Mouse (Mus musculus): ENCODE data around the gene Rab11fip3. TPM values are rescaled to one million over a fixed set of nuclear protein-coding genes. Genes with fewer than 3 reads are reported as not detected.
"Not testable (repeated sequence)": the region's sequence is repeated elsewhere in the genome, so short reads cannot be mapped to it uniquely, and the experiment has no call there.

Rab11fip3 gene
- polyA plus RNA-seq, 1 experiment from 2014 or later, result 29.5 TPM

GRCm38 (mm10) chr17:26111722-26112121, 42.4 kb upstream of the Rab11fip3 start:
- DNase-seq (ENCODE audit: low spot score) (no peak), ATAC-seq (ENCODE audit: low FRiP score) (no peak)
- Histone ChIP-seq H3K27ac (no peak overlapping the region), H3K4me2 (replicated peaks) (no peak overlapping the region), H3K27me3 (ENCODE audit: control insufficient read depth, insufficient read depth, low read length) (peaks cover 50% of the 10 kb centered on the region), H3K36me3 (replicated peaks; ENCODE audit: control insufficient read depth, insufficient read depth) (no peaks in the 10 kb centered on the region), H3K4me3 (replicated peaks; ENCODE audit: low read length) (no peak overlapping the region), H3K4me1 (replicated peaks; ENCODE audit: control insufficient read depth, insufficient read depth, low read length) (peaks cover 5% of the 10 kb centered on the region; the same call in 1 of the 2 replicates), H3K9ac (no peak overlapping the region), H3K9me3 (ENCODE audit: control insufficient read depth, low read length) (no peaks in the 10 kb centered on the region)
- 24% methylated on average over 4 of the region's 4 CpGs for WGBS

- WGBS, result 0% methylated on average over 4 of the region's 4 CpGs
- ATAC-seq (ENCODE audit: low FRiP score) (no peak), DNase-seq (ENCODE audit: low spot score) (no peak)
- Histone ChIP-seq H3K4me1 (replicated peaks; ENCODE audit: control insufficient read depth, insufficient read depth, low read length) (peaks cover 5% of the 10 kb centered on the region; the same call in 1 of the 2 replicates), H3K9me3 (ENCODE audit: control insufficient read depth, low read length) (no peaks in the 10 kb centered on the region), H3K4me2 (replicated peaks) (no peak overlapping the region), H3K4me3 (replicated peaks; ENCODE audit: low read length) (no peak overlapping the region), H3K27ac (no peak overlapping the region), H3K27me3 (ENCODE audit: control insufficient read depth, insufficient read depth, low read length) (peaks cover 45% of the 10 kb centered on the region), H3K36me3 (replicated peaks; ENCODE audit: control insufficient read depth, insufficient read depth) (no peaks in the 10 kb centered on the region), H3K9ac (no peak overlapping the region)
Measured at GRCm38 (mm10) chr17:26111024-26111423, 41.7 kb upstream of the Rab11fip3 start.

GRCm38 (mm10) chr17:26110156-26110555, 40.8 kb upstream of the Rab11fip3 start:
- H3K27ac ChIP-seq, result no peak overlapping the region
- no peak overlapping the region for H3K4me2 ChIP-seq (replicated peaks)
- no peak overlapping the region for H3K9ac ChIP-seq
- peaks cover 37% of the 10 kb centered on the region for H3K27me3 ChIP-seq (ENCODE audit: control insufficient read depth, insufficient read depth, low read length)
- H3K4me3 ChIP-seq (replicated peaks; ENCODE audit: low read length), result no peak overlapping the region
- H3K36me3 ChIP-seq (replicated peaks; ENCODE audit: control insufficient read depth, insufficient read depth), result no peaks in the 10 kb centered on the region
- no peak for DNase-seq (ENCODE audit: low spot score)
- H3K4me1 ChIP-seq (replicated peaks; ENCODE audit: control insufficient read depth, insufficient read depth, low read length), result peaks cover 5% of the 10 kb centered on the region; the same call in 1 of the 2 replicates
- no peak for ATAC-seq (ENCODE audit: low FRiP score)
- no peaks in the 10 kb centered on the region for H3K9me3 ChIP-seq (ENCODE audit: control insufficient read depth, low read length)
- 25% methylated on average over 4 of the region's 4 CpGs for WGBS

- H3K4me2 ChIP-seq (replicated peaks), result no peak overlapping the region
- H3K36me3 ChIP-seq (replicated peaks; ENCODE audit: control insufficient read depth, insufficient read depth), result no peaks in the 10 kb centered on the region
- no peak for ATAC-seq (ENCODE audit: low FRiP score)
- DNase-seq (ENCODE audit: low spot score), result no peak
- H3K27me3 ChIP-seq (ENCODE audit: control insufficient read depth, insufficient read depth, low read length), result peaks cover 7% of the 10 kb centered on the region; the same call in 1 of the 2 replicates
- H3K27ac ChIP-seq, result no peak overlapping the region
- H3K4me1 ChIP-seq (replicated peaks; ENCODE audit: control insufficient read depth, insufficient read depth, low read length), result no peaks in the 10 kb centered on the region
- H3K9me3 ChIP-seq (ENCODE audit: control insufficient read depth, low read length), result no peaks in the 10 kb centered on the region
- H3K9ac ChIP-seq, result no peak overlapping the region
- 73% methylated on average over 4 of the region's 4 CpGs for WGBS
- H3K4me3 ChIP-seq (replicated peaks; ENCODE audit: low read length), result no peak overlapping the region
Measured at GRCm38 (mm10) chr17:26105619-26106018, 36.3 kb upstream of the Rab11fip3 start.

GRCm38 (mm10) chr17:26101478-26101877, 32.1 kb upstream of the Rab11fip3 start:
- no peak for ATAC-seq (ENCODE audit: low FRiP score)
- 40% methylated on average over 2 of the region's 4 CpGs for WGBS

GRCm38 (mm10) chr17:26100166-26100565, 30.8 kb upstream of the Rab11fip3 start:
- Histone ChIP-seq H3K4me2 (replicated peaks) (no peak overlapping the region), H3K4me1 (replicated peaks; ENCODE audit: control insufficient read depth, insufficient read depth, low read length) (peaks cover 4% of the 10 kb centered on the region; the same call in 1 of the 2 replicates), H3K4me3 (replicated peaks; ENCODE audit: low read length) (no peak overlapping the region), H3K27ac (no peak overlapping the region), H3K27me3 (ENCODE audit: control insufficient read depth, insufficient read depth, low read length) (no peaks in the 10 kb centered on the region), H3K9me3 (ENCODE audit: control insufficient read depth, low read length) (no peaks in the 10 kb centered on the region), H3K9ac (no peak overlapping the region), H3K36me3 (replicated peaks; ENCODE audit: control insufficient read depth, insufficient read depth) (no peaks in the 10 kb centered on the region)
- WGBS, result 46% methylated on average over 2 of the region's 2 CpGs
- DNase-seq (ENCODE audit: low spot score), result no peak
- no peak for ATAC-seq (ENCODE audit: low FRiP score)

More at GRCm38 (mm10) chr17:26101478-26101877, 32.1 kb upstream of the Rab11fip3 start:
- no peaks in the 10 kb centered on the region for H3K36me3 ChIP-seq (replicated peaks; ENCODE audit: control insufficient read depth, insufficient read depth)
- no peaks in the 10 kb centered on the region for H3K27me3 ChIP-seq (ENCODE audit: control insufficient read depth, insufficient read depth, low read length)
- H3K4me1 ChIP-seq (replicated peaks; ENCODE audit: control insufficient read depth, insufficient read depth, low read length), result no peaks in the 10 kb centered on the region
- H3K9me3 ChIP-seq (ENCODE audit: control insufficient read depth, low read length), result no peaks in the 10 kb centered on the region
- H3K9ac ChIP-seq, result no peak overlapping the region
- no peak overlapping the region for H3K4me2 ChIP-seq (replicated peaks)
- no peak for DNase-seq (ENCODE audit: low spot score)
- H3K27ac ChIP-seq, result no peak overlapping the region
- H3K4me3 ChIP-seq (replicated peaks; ENCODE audit: low read length), result no peak overlapping the region

GRCm38 (mm10) chr17:26099316-26099715, 30.0 kb upstream of the Rab11fip3 start:
- not testable (repeated sequence) for H3K4me3 ChIP-seq (replicated peaks; ENCODE audit: low read length); H3K4me2 ChIP-seq (replicated peaks); H3K9me3 ChIP-seq (ENCODE audit: control insufficient read depth, low read length); H3K27me3 ChIP-seq (ENCODE audit: control insufficient read depth, insufficient read depth, low read length); H3K9ac ChIP-seq; H3K27ac ChIP-seq; H3K36me3 ChIP-seq (replicated peaks; ENCODE audit: control insufficient read depth, insufficient read depth); H3K4me1 ChIP-seq (replicated peaks; ENCODE audit: control insufficient read depth, insufficient read depth, low read length); DNase-seq (ENCODE audit: low spot score); ATAC-seq (ENCODE audit: low FRiP score)
- WGBS, result 60% methylated on average over 3 of the region's 3 CpGs

GRCm38 (mm10) chr17:26098461-26098860, 29.1 kb upstream of the Rab11fip3 start:
- no peak for DNase-seq (ENCODE audit: low spot score)
- no peak for ATAC-seq (ENCODE audit: low FRiP score)
- H3K27me3 ChIP-seq (ENCODE audit: control insufficient read depth, insufficient read depth, low read length), result no peaks in the 10 kb centered on the region
- no peak overlapping the region for H3K4me2 ChIP-seq (replicated peaks)
- WGBS, result 92% methylated on average over 7 of the region's 7 CpGs
- no peaks in the 10 kb centered on the region for H3K9me3 ChIP-seq (ENCODE audit: control insufficient read depth, low read length)
- peaks cover 8% of the 10 kb centered on the region; the same call in 1 of the 2 replicates for H3K4me1 ChIP-seq (replicated peaks; ENCODE audit: control insufficient read depth, insufficient read depth, low read length)
- no peak overlapping the region for H3K27ac ChIP-seq
- no peak overlapping the region for H3K9ac ChIP-seq
- H3K4me3 ChIP-seq (replicated peaks; ENCODE audit: low read length), result no peak overlapping the region
- H3K36me3 ChIP-seq (replicated peaks; ENCODE audit: control insufficient read depth, insufficient read depth), result no peaks in the 10 kb centered on the region

- WGBS, result 3% methylated on average over 47 of the region's 47 CpGs
- peak within 1 kb of the TSS; percentile 82 for H3K9ac ChIP-seq
- peak within 1 kb of the TSS; percentile 56 for H3K4me3 ChIP-seq (replicated peaks; ENCODE audit: low read length)
- H3K4me2 ChIP-seq (replicated peaks), result peak within 1 kb of the TSS; percentile 93
- H3K4me1 ChIP-seq (replicated peaks; ENCODE audit: control insufficient read depth, insufficient read depth, low read length), result peaks cover 8% of the 10 kb centered on the region; the same call in 1 of the 2 replicates
- H3K27ac ChIP-seq, result peak within 1 kb of the TSS; percentile 36
- peak; percentile 67 for DNase-seq (ENCODE audit: low spot score)
- ATAC-seq (ENCODE audit: low FRiP score), result peak; percentile 75; the same call in 1 of the 2 replicates
- H3K36me3 ChIP-seq (replicated peaks; ENCODE audit: control insufficient read depth, insufficient read depth), result no peaks in the 10 kb centered on the region
- H3K9me3 ChIP-seq (ENCODE audit: control insufficient read depth, low read length), result no peaks in the 10 kb centered on the region
- no peaks in the 10 kb centered on the region for H3K27me3 ChIP-seq (ENCODE audit: control insufficient read depth, insufficient read depth, low read length)
Measured at GRCm38 (mm10) chr17:26095121-26095740, 25.9 kb upstream of the Rab11fip3 start, which contains the start of gene Nme4. Nme4 (minus strand) TSS chr17:26095602.
